Mouse (Mus musculus) limb, embryonic 11.5 days (tissue): Measurements from ENCODE around the gene Ccdc148. TPM values are rescaled to one million over a fixed set of nuclear protein-coding genes. Genes with fewer than 3 reads are reported as not detected.
A peak's percentile ranks its signal among the peaks of the same experiment; 100 is the strongest.

Experiments used
- ATAC-seq: fragments of 200-750 bp; cut with Nextera tagmentation; 2 replicates; pipeline ENCODE4 v1.8.0; 2017; ENCODE audit warnings: low read depth; ENCODE audit not compliant: insufficient number of reproducible peaks, low FRiP score, low TSS enrichment
- DNase-seq: peaks from one replicate; pipeline ENCODE4 v3.0.0-alpha.2; 2015; ENCODE audit warnings: low spot score
- H3K27ac ChIP-seq: fragments of 300-500 bp; sonication (generic); replicated peaks from 2 replicates; pipeline ENCODE4 v1.5.1; 2014; ENCODE audit warnings: low read depth, mild to moderate bottlenecking, low read length
- H3K27me3 ChIP-seq: fragments of 300-500 bp; sonication (generic); 2 replicates; pipeline ENCODE4 v1.6.1; 2014; ENCODE audit warnings: mild to moderate bottlenecking, low read length, mixed read lengths; ENCODE audit not compliant: control insufficient read depth, insufficient read depth
- H3K36me3 ChIP-seq: fragments of 300-500 bp; sonication (generic); 2 replicates; pipeline ENCODE4 v1.6.1; 2014; ENCODE audit warnings: mild to moderate bottlenecking, low read length, moderate library complexity, mixed read lengths; ENCODE audit not compliant: control insufficient read depth, insufficient read depth
- H3K4me1 ChIP-seq: fragments of 300-500 bp; sonication (generic); 2 replicates; pipeline ENCODE4 v1.6.1; 2014; ENCODE audit warnings: low read length, mixed read lengths; ENCODE audit not compliant: control insufficient read depth, insufficient read depth
- H3K4me2 ChIP-seq: fragments of 300-500 bp; sonication (generic); 2 replicates; pipeline ENCODE4 v1.6.1; 2014; ENCODE audit warnings: low read depth, mild to moderate bottlenecking, moderate library complexity; ENCODE audit not compliant: severe bottlenecking
- H3K4me3 ChIP-seq: fragments of 300-500 bp; sonication (generic); 2 replicates; pipeline ENCODE4 v1.5.1; 2014; ENCODE audit warnings: low read depth, low read length
- H3K9ac ChIP-seq: fragments of 300-500 bp; sonication (generic); 2 replicates; pipeline ENCODE4 v1.6.1; 2014; ENCODE audit warnings: mild to moderate bottlenecking, low read length
- H3K9me3 ChIP-seq: fragments of 300-500 bp; sonication (generic); 2 replicates; pipeline ENCODE4 v1.6.1; 2016; ENCODE audit warnings: low read length; ENCODE audit not compliant: control insufficient read depth
- WGBS: fragments of 180-500 bp; shearing (Covaris S2); extraction: QIAGEN DNeasy Blood & Tissue Kit; methylation state at CpG from one replicate; pipeline ENCODE4 v1.1.7; 2014; 5-methylcytosine and 5-hydroxymethylcytosine counted together
- polyA plus RNA-seq: library from polyadenylated mRNA; unstranded; fragments of >200 nt; fragmentation: Nextera tagmentation; extraction: Ambion mirVana; gene quantifications from 2 replicates; pipeline ENCODE4 v1.2.1, GENCODE M21; 2014

The Ccdc148 gene
- polyA plus RNA-seq, 1 experiment from 2014 or later: 0.43 TPM

DNA sequence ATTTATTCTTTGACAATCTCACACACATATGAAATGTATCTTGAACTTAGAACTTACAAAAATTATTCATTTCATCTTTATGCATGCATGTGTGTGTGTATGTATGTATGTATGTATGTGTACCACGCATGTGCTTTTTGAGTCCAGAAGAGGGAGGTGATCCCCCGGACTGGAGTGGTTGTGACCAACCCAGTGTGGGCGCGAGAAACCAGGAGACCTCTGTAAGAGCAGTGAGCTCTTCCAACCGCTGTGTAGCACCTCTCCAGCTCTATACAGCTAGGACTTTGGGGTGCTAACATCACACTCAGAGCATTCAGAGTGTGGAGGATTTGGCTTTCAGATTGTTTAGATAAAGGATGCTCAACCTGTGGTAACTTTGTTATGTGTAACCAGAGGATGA, 10.1 kb upstream of the Ccdc148 start:
- Histone ChIP-seq H3K9ac (no peak overlapping the region), H3K4me3 (no peak overlapping the region), H3K4me1 (no peaks in the 10 kb centered on the region), H3K36me3 (no peaks in the 10 kb centered on the region), H3K9me3 (no peaks in the 10 kb centered on the region), H3K27me3 (no peaks in the 10 kb centered on the region), H3K27ac (no peak overlapping the region), H3K4me2 (no peak overlapping the region)
- 95% methylated on average over 5 of the region's 5 CpGs for WGBS
- DNase-seq: peak; percentile 18
- no peak for ATAC-seq

DNA sequence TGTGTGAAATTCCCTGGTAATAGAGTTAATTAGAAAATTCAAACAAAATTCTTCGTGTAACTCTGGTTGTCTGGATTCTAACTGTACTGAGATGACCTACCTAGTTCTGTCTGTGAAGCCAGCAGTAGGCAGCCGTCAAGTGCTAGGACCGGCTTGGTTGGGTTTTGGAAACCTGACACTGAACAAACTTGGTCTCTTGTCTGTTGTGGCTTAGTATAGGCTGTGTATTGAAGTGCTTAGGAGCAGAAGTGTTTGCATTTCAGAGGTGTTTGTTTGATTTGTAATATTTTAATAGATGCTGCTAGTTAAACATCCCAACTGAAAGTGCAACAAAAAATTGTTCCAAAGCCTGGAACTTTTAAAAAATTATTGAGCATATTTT, 9.7 kb upstream of the Ccdc148 start:
- H3K4me1 ChIP-seq: no peaks in the 10 kb centered on the region
- no peaks in the 10 kb centered on the region for H3K27me3 ChIP-seq
- H3K9ac ChIP-seq: no peak overlapping the region
- H3K27ac ChIP-seq: no peak overlapping the region
- WGBS: 77% methylated on average over 3 of the region's 3 CpGs
- no peak overlapping the region for H3K4me2 ChIP-seq
- ATAC-seq: no peak
- H3K36me3 ChIP-seq: no peaks in the 10 kb centered on the region
- no peaks in the 10 kb centered on the region for H3K9me3 ChIP-seq
- peak; percentile 18 for DNase-seq
- no peak overlapping the region for H3K4me3 ChIP-seq

DNA sequence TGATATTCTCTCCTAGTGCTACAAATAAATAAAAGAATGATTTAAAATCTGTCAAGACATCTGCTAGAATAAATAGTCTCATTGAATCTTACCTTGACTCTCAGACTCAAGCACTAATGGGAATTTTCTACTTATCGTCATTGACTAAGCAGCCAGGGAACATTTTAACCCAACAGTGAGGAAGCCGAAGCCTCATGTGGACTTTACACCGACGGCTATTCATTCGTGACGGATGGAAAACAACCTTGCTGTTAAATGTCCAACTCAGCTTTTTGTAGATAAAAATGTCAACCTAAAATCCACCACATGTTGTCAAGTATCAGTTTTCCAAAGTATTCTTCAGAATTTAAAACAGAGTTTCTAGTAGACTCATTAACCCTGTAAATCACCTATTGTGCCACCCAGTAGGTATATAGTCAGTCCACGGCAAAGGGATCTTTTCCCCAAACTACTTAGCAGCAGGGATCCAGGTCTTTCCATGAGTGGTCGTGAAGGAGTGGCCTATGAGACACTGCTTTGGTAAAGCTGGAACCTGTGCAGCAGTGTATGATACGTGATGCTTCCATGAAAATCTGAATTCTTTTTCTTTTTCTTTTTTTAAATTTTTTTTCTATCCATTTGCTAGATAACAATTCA, 9.2 kb upstream of the Ccdc148 start:
- Histone ChIP-seq H3K27me3 (no peaks in the 10 kb centered on the region), H3K9ac (no peak overlapping the region), H3K4me2 (no peak overlapping the region), H3K27ac (no peak overlapping the region), H3K36me3 (no peaks in the 10 kb centered on the region), H3K9me3 (no peaks in the 10 kb centered on the region), H3K4me3 (no peak overlapping the region), H3K4me1 (no peaks in the 10 kb centered on the region)
- WGBS: 68% methylated on average over 9 of the region's 9 CpGs
- no peak for ATAC-seq
- DNase-seq: peak; percentile 9

DNA sequence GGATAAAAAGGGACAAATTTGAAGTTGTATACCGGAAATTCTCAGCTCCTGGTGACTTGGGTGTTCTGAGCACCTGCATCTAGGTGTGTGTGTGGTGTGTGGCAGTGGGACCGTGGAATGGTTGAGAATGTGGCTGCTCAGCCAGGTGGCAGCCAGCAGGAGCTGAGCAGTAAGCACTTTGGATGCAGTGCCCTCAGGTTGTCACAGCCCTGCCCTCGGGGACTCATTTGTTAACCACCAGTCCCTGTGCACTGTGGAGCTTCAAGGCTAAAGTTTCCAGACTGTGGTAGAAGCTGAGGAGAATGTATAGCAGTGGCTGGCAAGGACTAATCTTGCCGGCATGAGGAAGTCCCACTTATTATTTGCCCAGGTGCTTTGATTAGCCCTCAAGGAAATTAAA, 7.3 kb upstream of the Ccdc148 start:
- ATAC-seq: no peak
- Histone ChIP-seq H3K27ac (no peak overlapping the region), H3K4me3 (no peak overlapping the region), H3K27me3 (no peaks in the 10 kb centered on the region), H3K36me3 (no peaks in the 10 kb centered on the region), H3K9me3 (no peaks in the 10 kb centered on the region), H3K4me2 (no peak overlapping the region), H3K9ac (no peak overlapping the region), H3K4me1 (peaks cover under 1% of the 10 kb centered on the region; the same call in 1 of the 2 replicates)
- 80% methylated on average over 4 of the region's 4 CpGs for WGBS
- peak; percentile 20 for DNase-seq

DNA sequence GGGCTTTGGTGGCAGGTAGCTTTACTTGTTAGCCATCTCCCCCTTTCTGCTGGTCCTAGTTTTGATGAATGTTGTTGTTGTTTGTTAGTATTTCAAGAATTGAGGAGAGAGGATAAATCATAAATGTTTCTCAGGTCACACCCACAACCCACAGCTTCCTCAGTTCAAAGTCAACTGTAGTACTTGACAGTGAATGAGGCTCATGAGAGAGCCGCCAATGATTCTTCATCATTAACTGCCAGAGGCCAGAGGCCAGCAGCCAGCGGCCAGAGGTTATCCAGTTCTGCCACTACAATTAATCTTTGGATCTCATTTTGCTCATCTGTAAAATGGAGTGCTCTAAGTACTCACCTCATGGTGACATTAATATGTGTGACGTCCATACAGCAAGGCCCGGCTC, 6.5 kb upstream of the Ccdc148 start:
- Histone ChIP-seq H3K4me1 (peaks cover 2% of the 10 kb centered on the region; the same call in 1 of the 2 replicates), H3K9ac (no peak overlapping the region), H3K36me3 (no peaks in the 10 kb centered on the region), H3K4me3 (no peak overlapping the region), H3K4me2 (no peak overlapping the region), H3K27ac (no peak overlapping the region), H3K9me3 (no peaks in the 10 kb centered on the region), H3K27me3 (no peaks in the 10 kb centered on the region)
- peak; percentile 11 for DNase-seq
- 71% methylated on average over 4 of the region's 4 CpGs for WGBS
- no peak for ATAC-seq

DNA sequence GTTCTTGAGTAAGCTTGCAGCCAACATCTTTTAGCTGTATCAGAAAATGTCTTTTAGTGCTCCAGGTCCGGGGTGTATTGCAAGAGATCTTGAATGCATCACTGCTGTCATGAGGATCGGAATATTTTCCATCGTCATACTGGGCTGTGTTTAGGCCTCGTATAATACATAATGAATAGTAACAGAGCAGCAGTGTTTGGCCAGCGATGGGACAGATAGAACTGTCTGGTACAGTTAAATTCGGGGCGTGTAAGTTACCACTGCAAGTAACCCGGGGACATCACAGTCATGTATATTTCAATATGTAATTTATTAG, 1.8 kb upstream of the Ccdc148 start:
- 49% methylated on average over 8 of the region's 8 CpGs for WGBS
- DNase-seq (peak; percentile 21), ATAC-seq (no peak)
- Histone ChIP-seq H3K36me3 (no peaks in the 10 kb centered on the region), H3K4me3 (peak overlapping the region; percentile 89), H3K9ac (peak overlapping the region; percentile 78), H3K4me1 (peaks cover 6% of the 10 kb centered on the region), H3K27ac (no peak overlapping the region), H3K27me3 (no peaks in the 10 kb centered on the region), H3K4me2 (peak overlapping the region; percentile 88), H3K9me3 (no peaks in the 10 kb centered on the region)

DNA sequence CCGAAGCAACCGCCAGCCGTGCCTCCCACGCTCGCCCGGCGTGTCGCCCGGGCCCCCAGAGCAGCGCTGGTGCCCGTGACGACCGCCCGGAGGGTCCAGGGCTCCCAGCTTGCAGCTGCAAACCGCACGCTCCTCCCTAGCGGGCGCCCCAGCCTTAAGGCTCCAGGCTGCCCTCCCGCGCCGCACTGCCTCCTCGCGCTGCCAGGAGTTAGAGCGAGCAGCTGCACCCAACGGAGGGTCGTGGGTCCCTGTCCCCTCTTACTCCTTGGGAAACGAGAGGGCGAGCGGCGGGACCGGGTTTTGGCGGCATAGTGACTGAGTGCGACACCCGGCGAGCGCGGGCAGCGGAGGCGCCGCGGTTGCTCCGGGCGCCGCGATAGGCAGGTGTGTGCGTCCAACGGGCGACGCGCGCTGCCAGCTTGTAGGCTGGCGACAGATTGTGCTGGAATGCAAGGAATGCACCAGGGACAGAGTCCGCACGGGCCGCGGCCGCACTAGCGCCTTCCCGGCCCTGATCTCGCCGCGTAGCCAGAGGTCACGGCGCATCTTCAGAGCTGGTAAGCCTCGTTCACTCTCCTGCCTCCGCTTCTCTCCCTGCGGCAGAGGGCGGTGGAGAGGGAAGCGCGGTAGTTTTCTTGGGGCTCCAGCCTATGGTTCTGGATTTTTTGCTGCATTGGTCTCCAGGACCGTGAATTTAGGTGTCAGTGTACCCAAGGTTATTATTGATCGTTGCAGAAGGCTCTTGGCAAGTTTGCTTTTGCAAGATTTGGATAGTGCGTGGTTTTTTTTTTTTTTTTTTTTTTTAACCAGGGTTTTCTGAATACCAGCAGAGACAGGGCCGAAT, 1.2 kb upstream of the Ccdc148 start:
- ATAC-seq: peak; percentile 61; the same call in 1 of the 2 replicates

DNA sequence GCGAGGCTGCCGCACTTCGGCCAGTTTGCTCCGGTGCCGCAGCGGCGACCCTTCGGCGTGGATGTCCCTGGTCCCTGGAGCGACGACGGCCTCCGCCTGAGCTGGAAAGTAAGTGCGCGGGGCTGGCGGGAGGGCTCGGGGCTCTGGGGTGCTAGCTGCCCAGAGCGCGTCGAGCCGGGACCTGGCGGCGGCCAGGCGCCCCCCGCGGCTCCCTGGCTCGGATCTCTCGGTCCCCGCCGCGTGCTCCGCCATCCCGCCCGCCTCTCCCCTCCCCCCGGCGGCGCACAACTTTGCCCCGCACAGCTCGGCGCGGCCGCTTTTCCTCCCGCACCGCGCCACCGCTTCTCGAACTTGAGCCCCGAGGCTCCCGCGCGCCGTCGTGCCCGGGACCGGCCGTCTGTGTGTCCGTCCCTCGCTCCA, 548 bp upstream of the Ccdc148 start:
- H3K27me3 ChIP-seq: no peaks in the 10 kb centered on the region
- under 1% methylated on average over 43 of the region's 58 CpGs for WGBS
- DNase-seq (no peak), ATAC-seq (peak; percentile 50)
- no peaks in the 10 kb centered on the region for H3K9me3 ChIP-seq
- H3K27ac ChIP-seq: peak overlapping the region; percentile 56
- peaks cover 6% of the 10 kb centered on the region for H3K4me1 ChIP-seq
- H3K9ac ChIP-seq: peak overlapping the region; percentile 78
- peak overlapping the region; percentile 89 for H3K4me3 ChIP-seq
- peak overlapping the region; percentile 88 for H3K4me2 ChIP-seq
- no peaks in the 10 kb centered on the region for H3K36me3 ChIP-seq

More for the DNA sequence above, 1.2 kb upstream of the Ccdc148 start:
- 1% methylated on average over 74 of the region's 74 CpGs for WGBS
- H3K9me3 ChIP-seq: no peaks in the 10 kb centered on the region
- peak; percentile 77 for DNase-seq
- peak overlapping the region; percentile 78 for H3K9ac ChIP-seq
- peak overlapping the region; percentile 56 for H3K27ac ChIP-seq
- H3K4me3 ChIP-seq: peak overlapping the region; percentile 89
- no peaks in the 10 kb centered on the region for H3K27me3 ChIP-seq
- no peaks in the 10 kb centered on the region for H3K36me3 ChIP-seq
- peaks cover 6% of the 10 kb centered on the region for H3K4me1 ChIP-seq
- H3K4me2 ChIP-seq: peak overlapping the region; percentile 88
